Mouse (Mus musculus): ENCODE results near the gene Dhfr.

GRCm38 (mm10) chr13:92332103-92332879, 22.2 kb upstream of the Dhfr start:
- no peak for TF ChIP-seq POLR2A (IDR thresholded peaks at IDR 0.05; ENCODE audit: low read depth, low read length)
- TF ChIP-seq CTCF (IDR thresholded peaks at IDR 0.05; ENCODE audit: extremely low read depth, insufficient read length, insufficient replicate concordance, low read depth, low read length): no peak
